In the genomic region with DNA sequence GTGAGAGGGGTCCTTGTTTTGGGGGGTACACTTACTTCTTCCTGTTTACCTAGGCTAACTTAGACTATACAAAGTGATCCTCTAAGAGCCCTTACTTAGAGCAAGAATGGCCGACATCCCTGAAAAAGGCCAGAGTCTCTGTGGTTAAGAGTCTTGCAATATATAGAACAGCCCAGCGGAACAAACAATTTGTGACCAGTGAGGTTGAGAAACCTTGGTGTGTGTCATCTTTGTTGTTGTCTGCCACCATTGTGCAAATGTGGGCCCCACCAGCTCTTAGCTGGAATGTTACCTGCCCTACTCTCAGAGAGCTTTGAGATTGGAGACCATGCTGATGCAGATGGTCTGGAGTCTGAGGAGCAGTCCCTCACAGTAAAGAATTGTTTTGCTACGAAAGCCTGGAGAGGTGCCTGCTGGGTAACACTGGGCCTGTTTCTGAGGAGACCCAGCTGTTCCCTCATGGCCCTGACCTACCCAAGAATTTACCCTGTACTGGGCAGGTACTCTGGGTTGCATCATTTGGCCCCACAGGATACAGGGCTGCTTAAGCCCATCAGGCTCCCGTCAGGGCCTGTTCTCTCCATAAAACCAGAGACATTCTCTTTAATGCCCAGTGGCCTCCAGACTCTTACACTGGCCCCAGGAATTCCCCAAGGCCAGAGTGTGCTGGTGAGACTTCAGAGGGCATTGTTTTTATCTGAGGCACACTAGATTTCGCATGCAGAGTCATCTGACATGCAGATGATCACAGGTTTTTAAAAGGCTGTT, we compare ENCODE assay signal across 13 mouse cellular contexts. TPM values are rescaled to one million over a fixed set of nuclear protein-coding genes. Genes with fewer than 3 reads are reported as not detected.
DNase-seq lines count a peak whose midpoint lies in the region; ATAC-seq and TF ChIP-seq lines count a peak whose summit lies in the region.
"Had no signal": no experiment of that assay in that cellular context is flagged by ENCODE, and none has a peak within 500 bp of the region (broad histone marks: within the 10 kb centered on the region; RNA-seq: fewer than 3 reads in every experiment).

No protein-coding gene starts in this region.

- TF ChIP-seq POLR2A in kidney, adult 2 months (IDR thresholded peaks at IDR 0.05; ENCODE audit: low read depth, low read length), result no peak

- no peak for DNase-seq in kidney, adult 2 months
- no peak for DNase-seq in kidney, postnatal 4 days
- no peak for DNase-seq in neural tube, embryonic 10.5 days (ENCODE audit: extremely low spot score, low spot score)
- DNase-seq in left cerebral cortex, postnatal 25 days (ENCODE audit: low spot score in 2 of 2), result no peak
- no peak for DNase-seq in right cerebral cortex, adult 2 months (ENCODE audit: low spot score in 2 of 2)
- DNase-seq: cerebellum, adult 2 months; kidney, adult 9 months; lung, embryonic 14.5 days; right cerebral cortex, postnatal 4 days; thymus, postnatal 4 days had no signal

- ATAC-seq in neural tube, embryonic 13.5 days (ENCODE audit: low read depth), result no peak
- peak; percentile 67 for ATAC-seq in granulocyte monocyte progenitor cell, adult 5-6 weeks (replicated peaks; ENCODE audit: poor library complexity, severe bottlenecking)

- peak overlapping the region; percentile 39; the same call in 1 of the 2 replicates for H3K9ac ChIP-seq in neural tube, embryonic 13.5 days
- H3K9ac ChIP-seq: lung, embryonic 14.5 days had no signal

- intact Hi-C loops in left cerebral cortex, postnatal 25 days (cut with DNase I), result no loop called here

- no peak overlapping the region for H3K4me3 ChIP-seq in kidney, adult 2 months (ENCODE audit: insufficient read depth, low read depth, low read length)
- no peak overlapping the region for H3K4me3 ChIP-seq in neural tube, embryonic 13.5 days

- H3K27me3 ChIP-seq in kidney, adult 2 months (replicated peaks; ENCODE audit: control insufficient read depth, insufficient read depth, low read length), result no peaks in the 10 kb centered on the region
- H3K27me3 ChIP-seq in neural tube, embryonic 13.5 days, result peaks cover 12% of the 10 kb centered on the region; the same call in 1 of the 2 replicates

- H3K4me2 ChIP-seq in neural tube, embryonic 13.5 days, result no peak overlapping the region
- H3K4me2 ChIP-seq: heart, embryonic 11.5 days; lung, embryonic 14.5 days had no signal

- H3K4me1 ChIP-seq in kidney, adult 2 months (ENCODE audit: control insufficient read depth, insufficient read depth, low read length), result peaks cover 49% of the 10 kb centered on the region
- H3K4me1 ChIP-seq in neural tube, embryonic 13.5 days (replicated peaks), result peaks cover 81% of the 10 kb centered on the region

- no peak for TF ChIP-seq CTCF in kidney, adult 2 months (conservative IDR thresholded peaks at IDR 0.05; ENCODE audit: insufficient read depth, insufficient read length, low read depth, low read length)

- peaks cover 5% of the 10 kb centered on the region; the same call in 1 of the 2 replicates for H3K36me3 ChIP-seq in kidney, adult 2 months (ENCODE audit: control insufficient read depth, insufficient read depth, low read length)
- peaks cover 62% of the 10 kb centered on the region for H3K36me3 ChIP-seq in neural tube, embryonic 13.5 days

- 75% methylated on average over 5 of the region's 5 CpGs for WGBS in kidney, adult 2 months
- 56% methylated on average over 5 of the region's 5 CpGs for WGBS in neural tube, embryonic 13.5 days

- H3K27ac ChIP-seq in kidney, adult 2 months (ENCODE audit: insufficient read depth, low read depth, low read length), result 0 out of 2 replicates have a peak overlapping the region, but pooled peaks have one; percentile 17
- no peak overlapping the region; the same call in 1 of the 2 replicates for H3K27ac ChIP-seq in neural tube, embryonic 13.5 days (replicated peaks)

- H3K9me3 ChIP-seq in neural tube, embryonic 13.5 days, result no peaks in the 10 kb centered on the region

RNA-seq across cellular contexts. Expression of gene Tle3, which starts 19.6 kb away (rescaled TPM):
- polyA plus RNA-seq in kidney, adult 2 months (2012; rRNA removed), result 47.2 and 50.9 TPM in 2 replicates
- 31.1 and 33.7 TPM in 2 replicates for polyA plus RNA-seq in neural tube, embryonic 13.5 days (2015; fragmentation: Nextera tagmentation; extraction: Ambion mirVana)
- total RNA-seq in granulocyte monocyte progenitor cell, adult 5-6 weeks (2014; fragmentation: Nextera tagmentation), result 83.8 and 91.4 TPM in 2 replicates
- 34.6 and 40.9 TPM in 2 replicates for total RNA-seq in granulocyte monocyte progenitor cell, adult 5-6 weeks (2017)
- 10 to 100 TPM; 67.9 to 79.5 TPM for total RNA-seq in left cerebral cortex, postnatal 25 days (2021)
